Mouse (Mus musculus): ENCODE results near the gene Adamts12. TPM values are rescaled to one million over a fixed set of nuclear protein-coding genes. Genes with fewer than 3 reads are reported as not detected.

Adamts12 gene
- polyA plus RNA-seq, 1 experiment from 2014 or later = 1.7 TPM

GRCm38 (mm10) chr15:11065528-11066171 is 1.1 kb downstream of the Adamts12 start:
- Histone ChIP-seq H3K4me3 (ENCODE audit: low read depth, low read length) (peak overlapping the region; percentile 28), H3K4me1 (ENCODE audit: control insufficient read depth, insufficient read depth, low read length) (peaks cover 13% of the 10 kb centered on the region), H3K9me3 (ENCODE audit: control insufficient read depth, low read length) (no peaks in the 10 kb centered on the region), H3K4me2 (ENCODE audit: low read depth, severe bottlenecking) (peak overlapping the region; percentile 53), H3K27ac (replicated peaks; ENCODE audit: low read depth, low read length) (no peak overlapping the region; the same call in 1 of the 2 replicates), H3K27me3 (ENCODE audit: control insufficient read depth, insufficient read depth, low read length) (no peaks in the 10 kb centered on the region), H3K36me3 (ENCODE audit: control insufficient read depth, insufficient read depth, low read length) (no peaks in the 10 kb centered on the region), H3K9ac (ENCODE audit: low read length) (no peak overlapping the region)
- DNase-seq (ENCODE audit: low spot score) = peak; percentile 26
- ATAC-seq (ENCODE audit: insufficient number of reproducible peaks, low FRiP score, low TSS enrichment, low read depth) = no peak
- 18% methylated on average over 9 of the region's 9 CpGs for WGBS

- peaks cover 13% of the 10 kb centered on the region for H3K4me1 ChIP-seq (ENCODE audit: control insufficient read depth, insufficient read depth, low read length)
- no peak overlapping the region for H3K27ac ChIP-seq (replicated peaks; ENCODE audit: low read depth, low read length)
- peak overlapping the region; percentile 53; the same call in 1 of the 2 replicates for H3K4me2 ChIP-seq (ENCODE audit: low read depth, severe bottlenecking)
- H3K36me3 ChIP-seq (ENCODE audit: control insufficient read depth, insufficient read depth, low read length) = no peaks in the 10 kb centered on the region
- H3K27me3 ChIP-seq (ENCODE audit: control insufficient read depth, insufficient read depth, low read length) = no peaks in the 10 kb centered on the region
- H3K9me3 ChIP-seq (ENCODE audit: control insufficient read depth, low read length) = no peaks in the 10 kb centered on the region
- H3K4me3 ChIP-seq (ENCODE audit: low read depth, low read length) = no peak overlapping the region
- H3K9ac ChIP-seq (ENCODE audit: low read length) = no peak overlapping the region
- ATAC-seq (ENCODE audit: insufficient number of reproducible peaks, low FRiP score, low TSS enrichment, low read depth) (no peak), DNase-seq (ENCODE audit: low spot score) (no peak)
- 30% methylated on average over 5 of the region's 5 CpGs for WGBS
These were observed 1.7 kb downstream of the Adamts12 start for GRCm38 (mm10) chr15:11066299-11066698.

- no peaks in the 10 kb centered on the region for H3K9me3 ChIP-seq (ENCODE audit: control insufficient read depth, low read length)
- no peaks in the 10 kb centered on the region for H3K36me3 ChIP-seq (ENCODE audit: control insufficient read depth, insufficient read depth, low read length)
- H3K27ac ChIP-seq (replicated peaks; ENCODE audit: low read depth, low read length) = no peak overlapping the region
- H3K27me3 ChIP-seq (ENCODE audit: control insufficient read depth, insufficient read depth, low read length) = no peaks in the 10 kb centered on the region
- H3K4me1 ChIP-seq (ENCODE audit: control insufficient read depth, insufficient read depth, low read length) = peaks cover 13% of the 10 kb centered on the region
- H3K9ac ChIP-seq (ENCODE audit: low read length) = no peak overlapping the region
- WGBS = 85% methylated on average over 7 of the region's 7 CpGs
- no peak for DNase-seq (ENCODE audit: low spot score)
- no peak overlapping the region for H3K4me3 ChIP-seq (ENCODE audit: low read depth, low read length)
- H3K4me2 ChIP-seq (ENCODE audit: low read depth, severe bottlenecking) = no peak overlapping the region
- no peak for ATAC-seq (ENCODE audit: insufficient number of reproducible peaks, low FRiP score, low TSS enrichment, low read depth)
These were observed 3.3 kb downstream of the Adamts12 start for GRCm38 (mm10) chr15:11067891-11068290.

GRCm38 (mm10) chr15:11075726-11076361 is 11.3 kb downstream of the Adamts12 start:
- no peak overlapping the region for H3K4me2 ChIP-seq (ENCODE audit: low read depth, severe bottlenecking)
- no peak overlapping the region for H3K4me3 ChIP-seq (ENCODE audit: low read depth, low read length)
- H3K4me1 ChIP-seq (ENCODE audit: control insufficient read depth, insufficient read depth, low read length) = no peaks in the 10 kb centered on the region
- 84% methylated on average over 3 of the region's 3 CpGs for WGBS
- H3K9ac ChIP-seq (ENCODE audit: low read length) = no peak overlapping the region
- no peak overlapping the region for H3K27ac ChIP-seq (replicated peaks; ENCODE audit: low read depth, low read length)
- ATAC-seq (ENCODE audit: insufficient number of reproducible peaks, low FRiP score, low TSS enrichment, low read depth) (no peak), DNase-seq (ENCODE audit: low spot score) (no peak)
- H3K9me3 ChIP-seq (ENCODE audit: control insufficient read depth, low read length) = no peaks in the 10 kb centered on the region
- H3K36me3 ChIP-seq (ENCODE audit: control insufficient read depth, insufficient read depth, low read length) = no peaks in the 10 kb centered on the region
- no peaks in the 10 kb centered on the region for H3K27me3 ChIP-seq (ENCODE audit: control insufficient read depth, insufficient read depth, low read length)

- 62% methylated on average over 8 of the region's 8 CpGs for WGBS
- no peak overlapping the region for H3K9ac ChIP-seq (ENCODE audit: low read length)
- no peaks in the 10 kb centered on the region for H3K36me3 ChIP-seq (ENCODE audit: control insufficient read depth, insufficient read depth, low read length)
- no peaks in the 10 kb centered on the region for H3K4me1 ChIP-seq (ENCODE audit: control insufficient read depth, insufficient read depth, low read length)
- peak; percentile 23 for DNase-seq (ENCODE audit: low spot score)
- H3K27ac ChIP-seq (replicated peaks; ENCODE audit: low read depth, low read length) = no peak overlapping the region
- no peak overlapping the region for H3K4me3 ChIP-seq (ENCODE audit: low read depth, low read length)
- ATAC-seq (ENCODE audit: insufficient number of reproducible peaks, low FRiP score, low TSS enrichment, low read depth) = no peak
- no peak overlapping the region for H3K4me2 ChIP-seq (ENCODE audit: low read depth, severe bottlenecking)
- no peaks in the 10 kb centered on the region for H3K27me3 ChIP-seq (ENCODE audit: control insufficient read depth, insufficient read depth, low read length)
- H3K9me3 ChIP-seq (ENCODE audit: control insufficient read depth, low read length) = no peaks in the 10 kb centered on the region
These were observed 18.5 kb downstream of the Adamts12 start for GRCm38 (mm10) chr15:11082961-11083569.

GRCm38 (mm10) chr15:11083678-11084077 is 19.1 kb downstream of the Adamts12 start:
- no peak overlapping the region for H3K27ac ChIP-seq (replicated peaks; ENCODE audit: low read depth, low read length)
- no peaks in the 10 kb centered on the region for H3K27me3 ChIP-seq (ENCODE audit: control insufficient read depth, insufficient read depth, low read length)
- DNase-seq (ENCODE audit: low spot score) (no peak), ATAC-seq (ENCODE audit: insufficient number of reproducible peaks, low FRiP score, low TSS enrichment, low read depth) (no peak)
- H3K9ac ChIP-seq (ENCODE audit: low read length) = no peak overlapping the region
- no peaks in the 10 kb centered on the region for H3K4me1 ChIP-seq (ENCODE audit: control insufficient read depth, insufficient read depth, low read length)
- no peak overlapping the region for H3K4me2 ChIP-seq (ENCODE audit: low read depth, severe bottlenecking)
- no peak overlapping the region for H3K4me3 ChIP-seq (ENCODE audit: low read depth, low read length)
- H3K9me3 ChIP-seq (ENCODE audit: control insufficient read depth, low read length) = no peaks in the 10 kb centered on the region
- WGBS = 92% methylated on average over 3 of the region's 3 CpGs
- H3K36me3 ChIP-seq (ENCODE audit: control insufficient read depth, insufficient read depth, low read length) = no peaks in the 10 kb centered on the region

GRCm38 (mm10) chr15:11084241-11084992 is 19.8 kb downstream of the Adamts12 start:
- no peak overlapping the region for H3K4me3 ChIP-seq (ENCODE audit: low read depth, low read length)
- H3K27ac ChIP-seq (replicated peaks; ENCODE audit: low read depth, low read length) = no peak overlapping the region
- no peak for DNase-seq (ENCODE audit: low spot score)
- no peaks in the 10 kb centered on the region for H3K4me1 ChIP-seq (ENCODE audit: control insufficient read depth, insufficient read depth, low read length)
- no peaks in the 10 kb centered on the region for H3K36me3 ChIP-seq (ENCODE audit: control insufficient read depth, insufficient read depth, low read length)
- no peak for ATAC-seq (ENCODE audit: insufficient number of reproducible peaks, low FRiP score, low TSS enrichment, low read depth)
- no peaks in the 10 kb centered on the region for H3K27me3 ChIP-seq (ENCODE audit: control insufficient read depth, insufficient read depth, low read length)
- H3K4me2 ChIP-seq (ENCODE audit: low read depth, severe bottlenecking) = no peak overlapping the region
- 46% methylated on average over 9 of the region's 9 CpGs for WGBS
- H3K9me3 ChIP-seq (ENCODE audit: control insufficient read depth, low read length) = no peaks in the 10 kb centered on the region
- no peak overlapping the region for H3K9ac ChIP-seq (ENCODE audit: low read length)

GRCm38 (mm10) chr15:11084993-11085365 is 20.4 kb downstream of the Adamts12 start:
- Histone ChIP-seq H3K4me3 (ENCODE audit: low read depth, low read length) (no peak overlapping the region), H3K36me3 (ENCODE audit: control insufficient read depth, insufficient read depth, low read length) (no peaks in the 10 kb centered on the region), H3K9me3 (ENCODE audit: control insufficient read depth, low read length) (no peaks in the 10 kb centered on the region), H3K9ac (ENCODE audit: low read length) (no peak overlapping the region), H3K4me2 (ENCODE audit: low read depth, severe bottlenecking) (no peak overlapping the region), H3K27me3 (ENCODE audit: control insufficient read depth, insufficient read depth, low read length) (no peaks in the 10 kb centered on the region), H3K27ac (replicated peaks; ENCODE audit: low read depth, low read length) (no peak overlapping the region), H3K4me1 (ENCODE audit: control insufficient read depth, insufficient read depth, low read length) (no peaks in the 10 kb centered on the region)
- WGBS = 18% methylated on average over 1 of the region's 1 CpGs
- ATAC-seq (ENCODE audit: insufficient number of reproducible peaks, low FRiP score, low TSS enrichment, low read depth) = 0 out of 2 replicates have a peak, but pooled peaks have one; percentile 51
- DNase-seq (ENCODE audit: low spot score) = no peak

Data from limb, embryonic 11.5 days (tissue).